Mouse (Mus musculus): ENCODE data around the gene Irgc1. TPM values are rescaled to one million over a fixed set of nuclear protein-coding genes. Genes with fewer than 3 reads are reported as not detected.

Gene Irgc1
- not detected for polyA plus RNA-seq (2014; fragmentation: Illumina TruSeq; extraction: RNeasy Lipid Tissue Mini Kit (QIAGEN cat#74804); ENCODE audit: low replicate concordance)

DNA sequence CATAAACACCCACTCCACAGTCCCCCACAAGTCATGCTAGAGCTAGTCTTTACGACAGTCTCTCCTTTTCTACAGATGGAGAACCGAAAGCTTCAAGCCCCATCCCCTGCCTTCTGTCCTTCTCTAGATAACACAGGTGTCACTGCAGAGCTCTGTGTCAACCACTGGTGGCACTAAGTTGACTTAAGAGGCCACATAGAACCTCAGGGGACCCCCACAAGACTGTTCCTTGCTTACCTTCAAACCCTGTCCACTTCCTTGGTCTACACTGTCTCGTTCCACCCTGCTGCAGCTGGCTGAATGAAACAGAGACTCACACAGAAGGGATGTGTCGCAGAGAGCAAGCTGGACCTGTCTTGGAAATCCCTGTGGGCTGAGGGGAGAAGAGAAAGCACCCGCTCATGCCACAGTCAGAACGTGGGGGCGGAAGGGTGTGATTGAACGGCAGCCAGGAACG is at the start of gene Irgc1:
Gene Irgc1 (minus strand): TSS at position 443 of the 457 bp plus-strand sequence.

GRCm38 (mm10) chr7:24481474-24482207 is 29.5 kb upstream of the Irgc1 start, which contains the start of gene Cadm4:
Cadm4 (plus strand) TSS chr7:24482023.

DNA sequence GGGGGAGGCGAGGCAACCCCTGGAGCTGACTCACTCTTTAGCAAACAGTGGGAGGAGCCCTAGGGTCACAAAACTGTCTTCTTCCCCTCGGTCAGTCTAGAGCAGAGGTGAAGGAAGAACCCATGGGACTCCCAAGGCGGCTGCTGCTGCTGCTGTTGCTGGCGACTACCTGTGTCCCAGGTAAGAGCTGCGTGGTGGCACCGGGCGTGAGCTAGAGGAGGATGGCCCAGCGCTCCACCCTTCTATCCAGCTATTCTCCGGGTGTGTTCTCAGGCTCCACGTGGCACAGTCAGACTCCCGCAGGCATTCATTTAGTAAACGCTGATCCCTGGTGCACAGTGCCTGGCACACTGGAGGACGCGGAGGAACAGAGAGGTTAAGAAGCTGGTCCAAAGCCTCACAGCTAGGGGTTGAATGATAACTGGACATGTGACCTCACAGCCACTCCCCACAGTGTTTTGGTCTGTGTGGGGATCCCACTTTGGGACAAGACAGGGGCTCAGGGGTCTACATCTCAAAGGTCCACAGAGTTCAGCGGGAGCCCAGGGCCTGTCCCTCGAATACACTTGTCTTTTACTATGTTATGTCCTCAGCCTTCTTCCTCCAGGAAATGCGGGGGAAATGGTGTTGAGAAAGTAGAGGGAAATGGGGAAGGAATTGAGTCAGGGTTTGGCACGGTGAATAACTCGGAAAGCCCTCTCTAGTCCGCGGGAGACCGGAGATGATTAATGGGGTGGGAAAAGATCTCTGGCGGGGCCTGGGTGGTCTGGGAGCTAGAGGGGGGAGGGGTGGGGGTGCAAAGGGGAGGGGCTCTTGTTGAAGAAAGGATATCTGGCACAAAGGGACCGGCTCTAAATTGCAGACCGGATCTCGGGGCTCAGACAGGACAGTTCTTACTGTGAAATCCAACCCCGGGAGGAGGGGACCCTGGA is 10.6 kb upstream of the Irgc1 start, which contains the start of gene Plaur:
Gene Plaur (plus strand): TSS at position 97 of the 932 bp plus-strand sequence.

GRCm38 (mm10) chr7:24399256-24400081 is 52.6 kb downstream of the Irgc1 start, which contains the start of gene Smg9:
Smg9 (plus strand) TSS chr7:24399619.

Other genes with a start within 250 kb of the Irgc1 start
- 3.9 TPM for gene Zfp111, start 240.9 kb downstream of the Irgc1 start, polyA plus RNA-seq (2014; fragmentation: Illumina TruSeq; extraction: RNeasy Lipid Tissue Mini Kit (QIAGEN cat#74804); ENCODE audit: low replicate concordance)
- 1.0 TPM for gene Zfp109, start 214.7 kb downstream of the Irgc1 start, polyA plus RNA-seq (2014; fragmentation: Illumina TruSeq; extraction: RNeasy Lipid Tissue Mini Kit (QIAGEN cat#74804); ENCODE audit: low replicate concordance)
- gene Zfp108, start 197.5 kb downstream of the Irgc1 start, polyA plus RNA-seq (2014; fragmentation: Illumina TruSeq; extraction: RNeasy Lipid Tissue Mini Kit (QIAGEN cat#74804); ENCODE audit: low replicate concordance) = 2.0 TPM
- 2.7 TPM for gene Zfp93, start 181.9 kb downstream of the Irgc1 start, polyA plus RNA-seq (2014; fragmentation: Illumina TruSeq; extraction: RNeasy Lipid Tissue Mini Kit (QIAGEN cat#74804); ENCODE audit: low replicate concordance)
- gene Zfp61, start 151.1 kb downstream of the Irgc1 start, polyA plus RNA-seq (2014; fragmentation: Illumina TruSeq; extraction: RNeasy Lipid Tissue Mini Kit (QIAGEN cat#74804); ENCODE audit: low replicate concordance) = 2.2 TPM
- 0.85 TPM for gene Zfp94, start 135.6 kb downstream of the Irgc1 start, polyA plus RNA-seq (2014; fragmentation: Illumina TruSeq; extraction: RNeasy Lipid Tissue Mini Kit (QIAGEN cat#74804); ENCODE audit: low replicate concordance)
- gene Tescl, start 118.4 kb downstream of the Irgc1 start, polyA plus RNA-seq (2014; fragmentation: Illumina TruSeq; extraction: RNeasy Lipid Tissue Mini Kit (QIAGEN cat#74804); ENCODE audit: low replicate concordance) = not detected
- gene Lypd5, start 103.1 kb downstream of the Irgc1 start, polyA plus RNA-seq (2014; fragmentation: Illumina TruSeq; extraction: RNeasy Lipid Tissue Mini Kit (QIAGEN cat#74804); ENCODE audit: low replicate concordance) = not detected
- 0.11 TPM for gene Kcnn4, start 82.0 kb downstream of the Irgc1 start, polyA plus RNA-seq (2014; fragmentation: Illumina TruSeq; extraction: RNeasy Lipid Tissue Mini Kit (QIAGEN cat#74804); ENCODE audit: low replicate concordance)
- 0.33 TPM for gene Smg9, start 52.7 kb downstream of the Irgc1 start, polyA plus RNA-seq (2014; fragmentation: Illumina TruSeq; extraction: RNeasy Lipid Tissue Mini Kit (QIAGEN cat#74804); ENCODE audit: low replicate concordance)
- gene Plaur, start 10.2 kb upstream of the Irgc1 start, polyA plus RNA-seq (2014; fragmentation: Illumina TruSeq; extraction: RNeasy Lipid Tissue Mini Kit (QIAGEN cat#74804); ENCODE audit: low replicate concordance) = 0.30 TPM
- gene Cadm4, start 29.7 kb upstream of the Irgc1 start, polyA plus RNA-seq (2014; fragmentation: Illumina TruSeq; extraction: RNeasy Lipid Tissue Mini Kit (QIAGEN cat#74804); ENCODE audit: low replicate concordance) = not detected
- gene Zfp428, start 54.7 kb upstream of the Irgc1 start, polyA plus RNA-seq (2014; fragmentation: Illumina TruSeq; extraction: RNeasy Lipid Tissue Mini Kit (QIAGEN cat#74804); ENCODE audit: low replicate concordance) = not detected
- gene AC161166.1, start 60.2 kb upstream of the Irgc1 start, polyA plus RNA-seq (2014; fragmentation: Illumina TruSeq; extraction: RNeasy Lipid Tissue Mini Kit (QIAGEN cat#74804); ENCODE audit: low replicate concordance) = not detected
- gene Irgq, start 78.4 kb upstream of the Irgc1 start, polyA plus RNA-seq (2014; fragmentation: Illumina TruSeq; extraction: RNeasy Lipid Tissue Mini Kit (QIAGEN cat#74804); ENCODE audit: low replicate concordance) = 4.3 TPM
- gene Pinlyp, start 93.8 kb upstream of the Irgc1 start, polyA plus RNA-seq (2014; fragmentation: Illumina TruSeq; extraction: RNeasy Lipid Tissue Mini Kit (QIAGEN cat#74804); ENCODE audit: low replicate concordance) = not detected
- 1.2 TPM for gene Xrcc1, start 94.0 kb upstream of the Irgc1 start, polyA plus RNA-seq (2014; fragmentation: Illumina TruSeq; extraction: RNeasy Lipid Tissue Mini Kit (QIAGEN cat#74804); ENCODE audit: low replicate concordance)
- 0.48 TPM for gene Ethe1, start 135.2 kb upstream of the Irgc1 start, polyA plus RNA-seq (2014; fragmentation: Illumina TruSeq; extraction: RNeasy Lipid Tissue Mini Kit (QIAGEN cat#74804); ENCODE audit: low replicate concordance)
- not detected for gene Zfp575, start 135.3 kb upstream of the Irgc1 start, polyA plus RNA-seq (2014; fragmentation: Illumina TruSeq; extraction: RNeasy Lipid Tissue Mini Kit (QIAGEN cat#74804); ENCODE audit: low replicate concordance)
- not detected for gene Phldb3, start 158.5 kb upstream of the Irgc1 start, polyA plus RNA-seq (2014; fragmentation: Illumina TruSeq; extraction: RNeasy Lipid Tissue Mini Kit (QIAGEN cat#74804); ENCODE audit: low replicate concordance)
- gene Lypd3, start 184.3 kb upstream of the Irgc1 start, polyA plus RNA-seq (2014; fragmentation: Illumina TruSeq; extraction: RNeasy Lipid Tissue Mini Kit (QIAGEN cat#74804); ENCODE audit: low replicate concordance) = not detected
- gene Tex101, start 224.4 kb upstream of the Irgc1 start, polyA plus RNA-seq (2014; fragmentation: Illumina TruSeq; extraction: RNeasy Lipid Tissue Mini Kit (QIAGEN cat#74804); ENCODE audit: low replicate concordance) = not detected

Data from small intestine, adult 10 weeks (tissue).